Mouse (Mus musculus) embryo, embryonic 9.5 days (tissue): ENCODE measurements at regions not wholly inside any gene's neighbourhood (a gene's known extent, or its start where the extent isn't known, plus 50 kb on each side); places are given as distances from the start of the nearest gene placed in this dataset.

ENCODE experiments used
- DNase-seq: peaks from one replicate; pipeline ENCODE4 v3.0.0-alpha.2; 2017; ENCODE audit errors: extremely low spot score

DNA sequence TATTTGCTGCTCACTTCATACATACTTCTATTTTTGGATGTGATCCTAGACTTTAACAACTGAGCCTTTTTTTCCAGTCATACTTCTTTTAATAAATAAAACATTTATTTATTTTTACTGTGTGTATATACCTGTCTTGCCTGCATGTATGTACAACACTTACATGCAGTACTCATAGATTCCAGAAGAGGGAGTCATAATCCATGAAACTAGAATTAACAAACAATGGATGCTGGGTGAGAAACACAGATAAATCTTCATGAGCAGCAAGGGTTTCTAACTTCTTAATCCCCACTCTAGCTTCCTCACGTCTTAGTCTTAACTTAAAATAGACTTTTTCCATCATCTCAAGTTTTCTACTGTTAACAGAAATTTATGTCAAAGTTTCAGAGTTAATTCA, 1253.7 kb upstream of the Nr2f1 start:
- DNase-seq = no peak

DNA sequence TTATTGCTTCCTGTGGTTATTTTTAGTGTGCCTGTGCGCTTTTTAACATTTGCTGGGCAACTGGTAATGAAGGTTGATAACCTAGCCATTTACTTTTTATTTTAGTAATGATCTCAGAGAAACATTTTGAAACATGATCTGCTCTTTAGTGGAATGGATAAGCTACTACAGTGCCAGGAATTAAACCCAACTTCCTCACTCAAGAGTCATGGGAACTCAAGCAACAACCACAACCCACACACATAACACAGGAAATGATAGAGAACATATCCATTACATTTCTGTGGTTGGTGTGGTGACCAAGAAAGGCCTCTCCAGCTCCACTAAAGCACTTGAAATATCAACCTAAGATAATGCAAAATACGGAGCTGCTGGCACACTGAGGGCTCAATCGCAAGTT, 1243.6 kb upstream of the Nr2f1 start:
- DNase-seq = no peak

DNA sequence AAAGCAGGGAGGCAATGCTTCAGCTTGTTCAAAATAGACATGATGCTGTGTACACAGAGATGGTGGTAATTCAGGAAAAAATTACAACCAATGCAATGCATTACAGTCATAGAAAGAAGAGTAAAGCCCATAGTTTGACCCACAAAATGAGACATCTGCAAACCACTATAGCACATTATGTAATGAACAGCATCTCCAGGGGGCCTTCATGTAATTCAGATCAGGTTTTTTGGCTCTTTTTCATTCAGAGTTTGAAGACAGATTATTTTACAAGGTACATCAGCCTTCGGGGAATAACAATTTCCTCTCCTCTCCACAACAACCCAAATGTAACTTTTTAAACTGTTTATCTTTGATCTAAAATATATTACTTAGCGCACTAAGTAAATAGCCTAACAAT, 1243.1 kb upstream of the Nr2f1 start:
- DNase-seq = no peak

DNA sequence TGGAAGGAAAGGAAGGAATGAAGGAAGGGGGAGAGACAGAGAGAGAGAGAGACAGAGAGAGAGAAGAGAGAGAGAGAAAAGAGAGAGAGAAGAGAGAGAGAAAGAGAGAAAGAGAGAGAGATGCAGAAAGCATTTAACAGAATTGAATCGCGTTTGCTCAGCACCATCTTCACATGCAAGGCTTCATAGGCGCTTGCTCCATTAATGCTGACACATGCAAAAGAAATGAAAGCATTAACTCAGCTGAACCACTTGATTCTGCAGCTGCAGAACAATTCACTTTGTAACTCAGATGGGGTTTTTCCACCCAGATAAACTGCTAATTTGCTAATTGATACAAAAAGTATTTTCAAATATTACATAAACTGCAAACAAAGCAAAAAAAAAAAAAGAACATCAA, 1231.9 kb upstream of the Nr2f1 start:
- DNase-seq = no peak

DNA sequence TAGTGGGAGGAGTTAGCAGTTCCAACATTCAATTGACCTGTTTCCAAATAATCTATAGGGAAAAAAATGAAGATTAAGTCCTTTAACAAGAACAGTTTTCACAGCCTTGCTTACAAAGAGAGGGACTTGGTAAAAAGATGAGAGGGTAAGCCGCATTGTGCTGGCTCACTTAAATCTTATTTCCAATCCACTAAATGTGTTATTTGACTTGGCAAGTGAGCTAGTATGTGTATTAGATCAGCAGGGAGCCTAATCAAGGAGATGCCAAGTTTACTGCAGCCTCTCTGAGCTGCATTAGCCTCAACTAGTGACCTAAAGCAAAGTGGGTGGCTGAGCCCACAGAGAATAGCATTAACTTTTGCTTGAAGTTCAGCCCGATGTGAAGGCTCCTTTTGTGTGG, 1231.4 kb upstream of the Nr2f1 start:
- no peak for DNase-seq

DNA sequence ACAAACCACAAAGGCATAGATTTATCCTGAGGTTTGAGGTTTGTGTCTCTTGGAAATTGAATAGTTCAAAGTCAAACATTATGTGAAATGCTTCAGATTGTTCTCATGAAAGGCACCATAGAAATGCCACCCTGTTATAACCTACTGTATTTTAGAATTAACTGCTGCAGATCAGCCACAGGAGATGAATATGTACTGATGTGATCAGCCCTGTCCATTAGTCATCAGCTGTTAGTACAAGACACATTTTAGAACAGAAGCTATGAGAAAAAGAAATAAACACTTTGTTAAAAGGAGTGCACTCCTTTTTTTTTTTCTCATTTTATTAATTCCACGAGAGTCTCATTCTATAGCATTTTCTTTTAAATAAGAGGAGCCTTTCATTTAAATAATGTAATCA, 1231.0 kb upstream of the Nr2f1 start:
- no peak for DNase-seq

DNA sequence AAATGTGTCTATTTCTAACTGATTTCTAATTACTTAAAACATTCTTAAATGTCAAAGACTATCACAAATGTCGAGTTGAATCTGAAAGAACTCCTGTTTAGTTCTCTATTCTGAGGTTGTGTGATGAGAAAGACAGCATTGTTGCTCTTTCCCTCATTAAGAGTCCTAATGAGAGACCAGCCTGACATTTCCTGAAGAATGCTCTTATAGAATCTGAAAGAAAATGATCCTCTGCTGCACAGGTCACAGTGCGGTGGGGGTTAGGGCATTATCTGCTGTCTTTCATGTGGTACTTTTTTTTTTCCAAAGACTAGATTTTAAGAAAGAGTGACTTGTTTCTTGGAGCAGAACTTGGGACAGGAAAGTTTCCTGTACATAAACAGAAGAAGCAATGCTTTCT, 1218.3 kb upstream of the Nr2f1 start:
- no peak for DNase-seq

DNA sequence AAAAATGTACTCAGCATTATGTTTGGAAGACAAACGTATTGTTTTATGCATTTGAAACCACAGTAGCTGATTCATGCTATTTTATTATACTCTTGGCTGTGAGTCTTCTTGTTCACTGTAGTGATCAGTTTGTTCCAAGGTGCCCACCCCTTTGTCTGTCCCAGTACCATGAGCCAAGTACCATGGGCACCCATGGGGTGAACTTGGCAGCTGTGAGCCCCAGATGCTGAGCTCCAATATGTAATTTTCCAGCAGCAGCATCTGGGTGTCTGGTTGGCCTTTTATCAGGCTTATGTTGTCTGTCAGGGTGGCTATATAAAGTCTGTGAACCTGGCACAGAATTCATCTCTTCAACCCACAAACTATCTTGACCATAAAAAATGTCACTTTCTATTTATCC, 1200.5 kb upstream of the Nr2f1 start:
- DNase-seq = no peak

DNA sequence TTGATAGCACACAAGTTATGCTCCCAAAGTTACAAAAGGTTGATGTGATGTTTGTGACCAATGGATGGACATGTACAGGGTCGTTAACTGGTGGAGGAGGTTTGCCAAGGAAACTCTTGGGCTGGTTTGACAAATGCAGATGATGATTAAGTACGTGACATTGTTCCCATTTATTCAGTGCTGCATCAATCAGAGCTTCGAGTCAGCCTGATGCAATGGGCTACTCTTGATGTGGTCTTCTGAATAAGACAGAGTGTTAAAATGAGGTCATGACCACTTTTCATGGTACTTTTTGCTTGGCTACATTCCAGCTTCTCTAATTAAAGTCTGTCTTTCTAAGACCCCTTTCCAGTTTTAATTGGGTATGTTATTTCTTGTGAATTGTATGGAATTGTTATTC, 1194.4 kb upstream of the Nr2f1 start:
- DNase-seq = peak; percentile 19

DNA sequence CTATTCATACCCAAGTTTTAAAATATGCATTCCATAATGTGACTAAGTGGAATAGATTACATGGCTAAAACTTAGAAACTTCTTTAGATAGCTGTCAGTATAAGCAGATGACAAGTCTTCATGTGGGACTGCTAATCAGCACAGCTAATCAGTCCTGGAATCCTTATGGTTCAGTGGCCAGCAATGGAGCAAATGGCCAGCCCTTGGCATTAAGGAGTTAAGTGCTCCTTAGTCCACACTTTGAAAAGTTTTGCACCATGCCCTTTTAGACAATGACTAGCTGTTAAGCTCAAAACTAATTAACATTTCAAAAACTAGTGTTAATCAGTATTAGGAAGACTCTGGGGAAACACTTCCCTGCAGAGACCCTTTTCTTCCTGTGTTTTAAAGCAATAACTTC, 1188.4 kb upstream of the Nr2f1 start:
- peak; percentile 25 for DNase-seq

DNA sequence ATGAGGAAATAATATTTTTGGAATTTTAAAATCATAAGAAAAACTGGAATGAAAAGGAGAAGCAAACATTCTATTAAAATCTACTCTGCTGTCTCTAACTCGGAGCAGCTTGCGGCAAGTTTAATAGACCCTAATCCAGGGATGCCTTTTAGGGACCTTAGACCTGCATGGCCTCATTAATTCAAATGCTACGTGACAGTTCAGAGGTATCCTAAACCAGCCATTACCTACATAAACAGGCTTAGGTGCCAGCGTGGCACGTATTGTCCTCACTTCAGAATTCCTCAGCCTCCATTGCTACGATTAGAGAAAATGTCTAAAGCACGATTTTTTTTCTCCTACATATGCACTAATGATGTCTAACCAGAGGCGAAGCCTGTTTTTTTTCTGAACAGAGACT, 1141.9 kb upstream of the Nr2f1 start:
- no peak for DNase-seq

DNA sequence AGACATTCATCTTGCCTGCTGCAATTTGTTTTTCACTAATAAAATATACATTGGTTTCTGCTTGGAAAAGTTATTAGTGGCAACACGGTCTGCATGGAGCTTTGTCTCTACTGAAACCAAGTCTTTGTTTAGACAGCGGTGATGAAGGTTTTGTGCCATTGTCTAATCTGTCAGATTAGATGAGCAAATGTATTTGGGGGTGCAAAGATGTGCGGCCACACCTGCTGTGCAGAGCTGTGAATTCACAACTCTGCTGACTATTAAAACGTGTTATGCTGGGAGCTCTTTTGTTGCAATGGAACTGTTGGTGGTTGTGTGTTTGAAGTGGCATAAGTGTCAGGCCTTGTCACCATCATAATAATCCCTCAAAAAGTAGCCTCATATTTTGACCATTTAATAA, 1140.9 kb upstream of the Nr2f1 start:
- DNase-seq = no peak

DNA sequence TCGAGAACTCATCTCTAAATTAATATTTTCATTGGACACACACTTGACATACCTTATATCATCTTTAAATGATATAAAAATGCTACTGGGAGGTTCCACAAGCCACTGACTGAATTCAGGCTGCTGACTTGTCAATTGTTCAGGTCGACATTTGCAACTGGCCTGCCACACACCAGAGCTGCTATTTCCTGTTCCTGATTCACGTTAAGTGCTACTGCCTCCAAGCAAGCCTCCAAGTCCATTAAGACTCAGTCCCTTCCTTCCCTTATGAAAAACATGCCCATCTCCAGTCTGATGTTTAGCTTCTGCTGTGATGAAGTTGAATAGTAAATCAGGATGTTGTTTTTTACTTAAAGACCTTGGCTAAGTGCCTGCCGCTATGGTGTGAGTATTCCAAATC, 1140.2 kb upstream of the Nr2f1 start:
- DNase-seq = no peak

DNA sequence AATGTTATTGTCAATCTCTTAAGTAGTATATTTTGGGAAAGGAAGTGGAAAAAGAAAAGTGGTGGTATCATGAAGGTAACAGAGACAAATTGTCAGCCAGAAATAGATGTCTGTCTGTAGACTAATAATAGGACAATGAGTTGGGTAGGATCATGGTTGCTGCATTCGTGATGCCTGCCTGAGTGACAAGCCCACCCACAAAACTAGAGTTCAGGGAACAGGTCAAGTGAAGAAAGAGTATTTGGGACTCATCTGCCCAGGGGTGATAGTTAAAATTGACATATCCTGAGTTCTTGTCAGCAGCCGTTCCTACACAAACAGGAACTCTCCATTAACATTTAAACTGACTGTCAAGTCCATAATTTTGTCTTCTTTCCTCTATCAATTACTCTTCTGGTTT, 1120.6 kb upstream of the Nr2f1 start:
- no peak for DNase-seq

DNA sequence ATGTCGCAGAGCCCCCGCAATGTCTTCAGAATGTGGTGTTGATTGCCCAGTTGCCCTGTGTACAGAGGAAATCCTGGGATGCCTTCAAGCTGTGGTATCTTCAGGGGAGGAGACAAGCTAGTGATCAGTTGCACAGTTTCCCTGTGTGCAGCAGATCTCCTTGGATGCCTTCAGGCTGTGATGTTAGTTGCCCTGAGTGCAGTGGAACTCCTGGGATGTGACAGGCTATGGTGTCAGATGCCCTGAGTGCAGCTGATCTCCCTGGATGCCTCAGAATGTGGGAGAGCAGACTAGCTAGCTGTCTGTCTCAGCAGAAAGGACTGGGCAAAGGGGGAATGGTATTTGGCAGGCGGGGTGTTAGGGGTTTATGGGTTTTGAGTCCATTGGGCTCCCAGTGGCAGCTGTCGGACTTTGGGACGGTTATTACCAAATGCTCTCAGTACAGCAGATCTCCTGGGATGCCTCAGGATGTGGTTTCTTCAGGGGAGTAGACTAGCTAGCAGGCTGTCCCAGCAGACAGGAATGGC, 1110.1 kb upstream of the Nr2f1 start:
- no peak for DNase-seq

DNA sequence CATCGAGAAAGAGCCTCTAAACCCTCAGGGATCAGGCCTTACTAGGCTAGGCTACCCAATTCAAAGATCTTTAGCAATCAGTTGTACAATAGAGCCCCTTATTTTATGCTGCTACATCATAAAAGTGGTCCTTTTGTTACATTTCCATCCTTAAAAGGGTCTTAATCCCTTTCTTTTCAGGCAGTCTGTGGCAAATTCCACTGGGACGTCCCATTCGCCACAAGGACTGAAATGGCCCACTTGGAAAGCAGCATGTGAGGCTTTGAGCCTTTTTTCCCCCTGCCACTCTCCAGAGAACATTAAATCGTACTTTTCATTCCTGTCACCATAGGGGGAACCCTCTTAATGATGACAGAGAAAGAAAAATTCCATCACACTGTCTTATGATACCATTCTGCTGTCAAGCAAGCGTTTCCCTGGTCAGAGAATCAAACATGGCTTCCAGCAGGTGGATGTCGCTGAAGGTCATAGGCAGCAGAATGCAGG, 1097.7 kb upstream of the Nr2f1 start:
- DNase-seq = no peak

DNA sequence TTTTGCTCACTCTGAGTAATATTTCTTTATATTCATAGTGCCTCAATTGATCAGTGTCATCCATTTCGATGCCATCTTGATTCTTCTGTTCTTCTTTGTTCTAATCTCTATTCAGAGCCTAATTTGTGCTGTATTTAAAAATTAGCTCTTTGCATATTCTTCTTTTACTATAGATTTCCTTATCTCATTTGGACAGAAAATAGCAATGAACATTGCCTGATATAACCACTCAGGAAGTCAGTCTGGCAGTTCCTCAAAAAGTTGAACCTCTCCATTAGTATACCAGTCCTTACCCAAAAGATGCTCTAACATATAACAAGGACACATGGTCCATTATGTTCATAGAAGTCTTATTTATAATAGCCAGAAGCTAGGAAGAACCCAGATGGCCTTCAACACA, 1088.5 kb upstream of the Nr2f1 start:
- no peak for DNase-seq

DNA sequence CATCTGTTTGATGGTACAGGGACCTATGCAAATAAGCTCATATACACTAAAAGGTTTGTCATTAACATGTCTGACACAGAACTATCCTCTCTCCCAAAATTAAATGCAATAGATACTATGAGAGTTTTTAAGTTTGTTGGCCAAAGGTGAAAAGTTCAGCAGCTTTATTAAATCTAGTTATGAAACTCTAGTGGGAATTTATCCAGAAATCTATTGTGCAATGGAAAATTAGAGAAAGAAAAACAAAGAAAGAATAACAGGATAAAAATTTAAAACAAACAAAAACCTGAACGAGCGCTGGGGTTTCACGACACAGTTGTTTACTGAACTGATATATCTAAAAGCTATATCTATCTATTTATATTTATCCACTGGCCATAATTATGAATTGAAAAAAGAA, 1086.6 kb upstream of the Nr2f1 start:
- no peak for DNase-seq

DNA sequence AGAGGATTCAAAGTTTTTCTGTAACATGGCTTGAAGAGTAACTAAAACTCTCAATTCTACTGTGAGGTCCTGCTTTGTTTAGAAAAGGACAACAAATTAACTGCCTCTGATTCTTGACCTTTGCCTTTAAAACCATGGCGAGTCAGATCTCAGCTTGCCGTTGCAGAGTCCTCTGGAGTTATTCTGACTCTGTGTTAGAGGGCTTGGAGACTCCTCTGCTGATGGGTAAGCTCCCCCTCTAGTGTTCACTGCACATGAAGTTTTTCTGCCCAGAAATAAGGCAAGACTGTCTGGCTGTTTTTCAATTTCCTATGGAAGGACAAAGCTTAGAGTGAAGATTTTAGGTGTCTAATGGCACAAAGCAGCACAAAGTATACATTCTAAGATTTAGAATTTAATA, 1085.9 kb upstream of the Nr2f1 start:
- peak; percentile 58 for DNase-seq

DNA sequence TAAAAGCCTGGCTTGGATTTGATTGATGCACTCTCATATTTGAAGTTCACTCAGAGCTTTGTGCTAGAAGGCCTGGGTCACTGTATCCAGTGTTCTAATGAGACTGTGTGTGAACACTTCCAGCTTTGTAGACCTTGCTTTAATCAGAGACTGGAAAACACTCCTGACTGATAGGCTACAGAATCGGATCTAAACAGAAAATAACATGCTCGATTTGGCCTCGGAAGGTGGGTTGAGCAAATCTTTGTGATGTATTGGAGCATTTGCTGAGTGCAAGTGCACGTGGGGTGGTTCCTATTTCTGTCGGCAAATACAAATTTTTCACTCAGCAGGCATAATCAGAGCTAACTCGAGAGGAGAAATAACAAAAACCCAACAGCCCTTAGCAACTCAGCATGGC, 1078.2 kb upstream of the Nr2f1 start:
- DNase-seq = no peak

DNA sequence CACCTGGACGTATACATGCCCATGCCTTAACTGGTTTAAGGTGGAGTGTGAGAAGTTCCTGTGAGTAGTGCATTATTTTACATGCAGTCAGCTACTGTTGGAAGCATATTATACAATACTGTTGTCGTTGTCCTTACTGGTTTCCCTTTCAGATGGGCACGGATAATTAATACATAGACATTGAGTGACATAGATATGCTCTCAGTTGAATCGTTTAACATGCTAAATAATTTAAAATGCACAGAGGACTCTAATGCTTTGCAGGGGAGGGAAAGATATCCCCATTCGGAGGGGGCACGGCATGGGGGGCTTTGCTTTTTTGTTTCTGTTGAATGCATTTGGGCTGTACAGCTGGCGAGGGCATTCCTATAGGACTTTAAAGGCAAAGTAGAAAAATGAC, 1077.8 kb upstream of the Nr2f1 start:
- no peak for DNase-seq

DNA sequence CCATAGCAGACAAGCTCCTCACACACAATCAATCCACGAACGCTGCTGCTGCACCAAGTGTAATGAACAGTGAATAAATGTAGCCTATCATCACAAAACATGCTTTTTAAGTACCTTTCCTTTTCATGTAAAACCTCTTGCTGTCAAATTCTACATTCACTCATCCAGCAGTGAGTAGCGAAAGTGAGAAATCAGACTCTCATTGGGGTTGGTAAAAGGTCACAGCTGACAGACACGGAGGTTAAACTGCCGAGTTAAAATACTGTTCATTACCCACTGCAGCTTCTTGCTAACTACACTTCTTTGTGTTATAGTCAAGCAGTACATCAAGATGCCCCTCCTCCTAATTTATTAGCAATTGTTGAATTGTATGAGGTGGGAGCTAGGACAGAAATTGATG, 1055.8 kb upstream of the Nr2f1 start:
- DNase-seq = no peak

DNA sequence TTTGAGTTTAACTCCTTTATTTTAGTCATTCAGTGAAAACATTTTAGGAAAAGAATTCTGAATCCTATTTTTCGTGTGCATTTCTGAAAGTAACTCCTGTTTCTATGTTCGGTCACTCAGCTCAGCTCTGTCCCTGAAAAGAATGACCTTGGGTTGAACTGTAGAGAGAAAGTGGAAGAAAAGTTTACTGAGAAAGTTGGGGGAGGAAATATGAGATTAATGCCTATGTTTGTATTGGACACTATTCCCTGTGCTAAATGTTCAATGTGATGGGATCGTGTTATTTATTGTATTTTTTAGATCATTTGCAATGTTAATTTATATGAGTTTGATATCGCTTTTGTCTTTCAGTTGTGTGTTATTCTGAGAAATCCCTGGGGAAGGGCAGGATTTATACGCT, 1052.8 kb upstream of the Nr2f1 start:
- no peak for DNase-seq

DNA sequence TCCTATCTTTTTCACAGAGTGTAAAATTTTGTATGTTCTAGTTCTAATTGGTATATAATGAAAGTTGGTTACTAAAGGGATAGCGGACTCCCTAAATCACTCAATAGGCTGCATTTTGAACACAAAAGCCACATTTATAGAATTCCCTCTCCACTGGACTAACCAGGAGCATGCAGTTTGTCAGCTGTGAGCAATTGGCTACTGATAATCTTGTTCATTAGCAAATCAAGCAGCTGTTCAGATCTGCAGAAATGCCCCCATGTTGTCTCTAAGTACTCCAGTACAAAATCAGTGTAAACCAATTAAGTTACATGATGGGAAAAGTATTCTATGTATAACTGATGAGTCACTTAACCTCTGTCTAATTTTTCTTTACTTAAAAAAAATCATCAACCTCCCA, 1051.7 kb upstream of the Nr2f1 start:
- DNase-seq = no peak
